Mouse (Mus musculus) MEL (cell line): Measurements from ENCODE around the gene Col25a1. TPM values are rescaled to one million over a fixed set of nuclear protein-coding genes. Genes with fewer than 3 reads are reported as not detected.

Source experiments
- DNase-seq: peaks from one replicate; pipeline ENCODE4 v3.0.0; 2011; ENCODE audit warnings: low read depth, low spot score
- H3K27ac ChIP-seq: 2 replicates; pipeline ENCODE4 v1.5.1; 2012; ENCODE audit warnings: low read depth, mild to moderate bottlenecking, control low read depth, low read length, moderate library complexity; ENCODE audit not compliant: control insufficient read depth
- H3K27me3 ChIP-seq, 2 experiments: fragments of 150-350 bp in 1 of 2; sonication (generic) in 1 of 2; 2 replicates each; pipeline ENCODE4 v1.6.1; 2012; ENCODE audit warnings: low read length in 2 of 2, mild to moderate bottlenecking in 2 of 2, improper control_type of control experiment in 1 of 2, moderate library complexity in 1 of 2; ENCODE audit not compliant: insufficient read depth in 2 of 2, control insufficient read depth in 1 of 2
- H3K36me3 ChIP-seq, 2 experiments: 2 replicates each; pipeline ENCODE4 v1.6.1; 2012 to 2014; ENCODE audit warnings: low read length in 2 of 2, improper control_type of control experiment in 1 of 2, inconsistent platforms in 1 of 2, mild to moderate bottlenecking in 1 of 2; ENCODE audit not compliant: insufficient read depth in 2 of 2, control insufficient read depth in 1 of 2
- H3K4me1 ChIP-seq, 2 experiments: fragments of 150-350 bp in 1 of 2; sonication (generic) in 1 of 2; 2 replicates each; pipeline ENCODE4 v1.6.1; 2012; ENCODE audit warnings: low read length in 2 of 2, improper control_type of control experiment in 1 of 2, mild to moderate bottlenecking in 1 of 2; ENCODE audit not compliant: insufficient read depth in 2 of 2, control insufficient read depth in 1 of 2
- H3K4me3 ChIP-seq, 2 experiments: fragments of 150-350 bp in 1 of 2; sonication (generic) in 1 of 2; 2 replicates each; pipeline ENCODE4 v1.5.1; 2012; ENCODE audit warnings: low read depth in 2 of 2, low read length in 2 of 2, mild to moderate bottlenecking in 2 of 2, moderate library complexity in 2 of 2, control low read depth in 1 of 2, improper control_type of control experiment in 1 of 2; ENCODE audit not compliant: control insufficient read depth in 1 of 2, insufficient read depth in 1 of 2
- H3K79me2 ChIP-seq: 2 replicates; pipeline ENCODE4 v1.6.1; 2012; ENCODE audit warnings: mild to moderate bottlenecking, low read length, moderate library complexity; ENCODE audit not compliant: control insufficient read depth, poor library complexity, insufficient read depth
- H3K9ac ChIP-seq: 2 replicates; pipeline ENCODE4 v1.6.1; 2012; ENCODE audit warnings: low read depth, mild to moderate bottlenecking, control low read depth, low read length, moderate library complexity; ENCODE audit not compliant: control insufficient read depth, poor library complexity, severe bottlenecking
- H3K9me3 ChIP-seq: fragments of 150-350 bp; sonication (generic); replicated peaks from 2 replicates; pipeline ENCODE4 v1.6.1; 2012; ENCODE audit warnings: mild to moderate bottlenecking, low read length, improper control_type of control experiment, moderate library complexity; ENCODE audit not compliant: insufficient read depth
- BHLHE40 ChIP-seq: IDR thresholded peaks from 2 replicates; pipeline ENCODE4 v1.6.1; 2012; ENCODE audit warnings: low read depth, mild to moderate bottlenecking, inconsistent platforms, low read length, improper control_type of control experiment, borderline replicate concordance
- CHD2 ChIP-seq: IDR thresholded peaks from 2 replicates; pipeline ENCODE4 v1.6.1; 2011; ENCODE audit warnings: low read length, improper control_type of control experiment
- CTCF ChIP-seq, 3 experiments: IDR thresholded peaks in 2 of 3; conservative IDR thresholded peaks in 1 of 3; 2 replicates each; pipeline ENCODE4 v1.5.1; 2011 to 2012; ENCODE audit warnings: low read length in 3 of 3, low read depth in 2 of 3, mild to moderate bottlenecking in 2 of 3, improper control_type of control experiment in 1 of 3, inconsistent platforms in 1 of 3, mixed read lengths in 1 of 3, moderate library complexity in 1 of 3; ENCODE audit not compliant: control insufficient read depth in 1 of 3, insufficient read depth in 1 of 3, poor library complexity in 1 of 3, severe bottlenecking in 1 of 3
- E2F4 ChIP-seq: IDR thresholded peaks from 2 replicates; pipeline ENCODE4 v1.6.1; 2011; ENCODE audit warnings: low read depth, low read length, improper control_type of control experiment, borderline replicate concordance
- ELF1 ChIP-seq: IDR thresholded peaks from 2 replicates; pipeline ENCODE4 v1.6.1; 2014; ENCODE audit warnings: low read depth, mild to moderate bottlenecking, inconsistent platforms, low read length, improper control_type of control experiment, moderate library complexity
- EP300 ChIP-seq, 2 experiments: IDR thresholded peaks; 2 replicates each; pipeline ENCODE4 v1.6.1; 2011; ENCODE audit warnings: improper control_type of control experiment in 2 of 2, low read length in 2 of 2, low read depth in 1 of 2, mild to moderate bottlenecking in 1 of 2
- ETS1 ChIP-seq: IDR thresholded peaks from 2 replicates; pipeline ENCODE4 v1.6.1; 2012; ENCODE audit warnings: low read depth, mild to moderate bottlenecking, inconsistent platforms, low read length, improper control_type of control experiment, moderate library complexity
- GABPA ChIP-seq: IDR thresholded peaks from 2 replicates; pipeline ENCODE4 v1.6.1; 2012; ENCODE audit warnings: low read depth, mild to moderate bottlenecking, inconsistent platforms, low read length, improper control_type of control experiment, moderate library complexity
- JUND ChIP-seq: IDR thresholded peaks from 2 replicates; pipeline ENCODE4 v1.6.1; 2011; ENCODE audit warnings: low read depth, mild to moderate bottlenecking, improper control_type of control experiment, low read length
- MAFK ChIP-seq: IDR thresholded peaks from 2 replicates; pipeline ENCODE4 v1.6.1; 2011; ENCODE audit warnings: low read depth, mild to moderate bottlenecking, low read length, improper control_type of control experiment, borderline replicate concordance
- MAZ ChIP-seq: IDR thresholded peaks from 2 replicates; pipeline ENCODE4 v1.6.1; 2012; ENCODE audit warnings: low read depth, mild to moderate bottlenecking, inconsistent platforms, low read length, improper control_type of control experiment
- MYB ChIP-seq: IDR thresholded peaks from 2 replicates; pipeline ENCODE4 v1.6.1; 2011; ENCODE audit warnings: mild to moderate bottlenecking, low read depth, low read length, improper control_type of control experiment
- NELFE ChIP-seq: IDR thresholded peaks from 2 replicates; pipeline ENCODE4 v1.6.1; 2011; ENCODE audit warnings: low read depth, low read length, improper control_type of control experiment
- NRF1 ChIP-seq: IDR thresholded peaks from 2 replicates; pipeline ENCODE4 v1.6.1; 2014; ENCODE audit warnings: low read depth, mild to moderate bottlenecking, inconsistent platforms, low read length, improper control_type of control experiment, moderate library complexity; ENCODE audit not compliant: poor library complexity, insufficient read depth, severe bottlenecking
- POLR2A ChIP-seq, 2 experiments: IDR thresholded peaks; 2 replicates each; pipeline ENCODE4 v1.6.1; 2011 to 2012; ENCODE audit warnings: low read length in 2 of 2, mild to moderate bottlenecking in 2 of 2, control low read depth in 1 of 2, improper control_type of control experiment in 1 of 2, low read depth in 1 of 2, moderate library complexity in 1 of 2; ENCODE audit not compliant: control insufficient read depth in 1 of 2, insufficient read depth in 1 of 2, poor library complexity in 1 of 2
- POLR2AphosphoS2 ChIP-seq: IDR thresholded peaks from 2 replicates; pipeline ENCODE4 v1.6.1; 2011; ENCODE audit warnings: low read length, improper control_type of control experiment
- POLR2AphosphoS5 ChIP-seq: IDR thresholded peaks from 2 replicates; pipeline ENCODE4 v1.6.1; 2012; ENCODE audit warnings: low read depth, borderline replicate concordance, mild to moderate bottlenecking, inconsistent platforms, low read length, moderate library complexity, mixed read lengths
- SMC3 ChIP-seq: IDR thresholded peaks from 2 replicates; pipeline ENCODE4 v1.6.1; 2011; ENCODE audit warnings: low read depth, low read length, improper control_type of control experiment
- TAL1 ChIP-seq: IDR thresholded peaks from 2 replicates; pipeline ENCODE4 v1.6.1; 2012; ENCODE audit warnings: mild to moderate bottlenecking, inconsistent platforms, low read length, moderate library complexity, mixed read lengths
- TBP ChIP-seq: IDR thresholded peaks from 2 replicates; pipeline ENCODE4 v1.8.0; 2011; ENCODE audit warnings: low read depth, low read length, improper control_type of control experiment
- TCF12 ChIP-seq: IDR thresholded peaks from 2 replicates; pipeline ENCODE4 v1.6.1; 2014; ENCODE audit warnings: low read depth, mild to moderate bottlenecking, inconsistent platforms, low read length, improper control_type of control experiment, moderate library complexity
- UBTF ChIP-seq: IDR thresholded peaks from 2 replicates; pipeline ENCODE4 v1.6.1; 2012; ENCODE audit warnings: low read depth, mild to moderate bottlenecking, inconsistent platforms, low read length, improper control_type of control experiment, moderate library complexity, borderline replicate concordance; ENCODE audit not compliant: insufficient read depth
- USF1 ChIP-seq: IDR thresholded peaks from 2 replicates; pipeline ENCODE4 v1.6.1; 2014; ENCODE audit warnings: low read depth, mild to moderate bottlenecking, inconsistent platforms, low read length, improper control_type of control experiment, moderate library complexity
- ZC3H11A ChIP-seq: IDR thresholded peaks from 2 replicates; pipeline ENCODE4 v1.6.1; 2012; ENCODE audit warnings: low read depth, mild to moderate bottlenecking, inconsistent platforms, low read length, improper control_type of control experiment
- ZMIZ1 ChIP-seq: IDR thresholded peaks from 2 replicates; pipeline ENCODE4 v1.6.1; 2012; ENCODE audit warnings: low read depth, mild to moderate bottlenecking, inconsistent platforms, low read length, improper control_type of control experiment, moderate library complexity
- ZNF384 ChIP-seq: IDR thresholded peaks from 2 replicates; pipeline ENCODE4 v1.6.1; 2012; ENCODE audit warnings: low read depth, mild to moderate bottlenecking, inconsistent platforms, low read length, improper control_type of control experiment
- polyA plus RNA-seq, 2 experiments: library from polyadenylated mRNA; stranded (reverse) in 1 of 2; unstranded in 1 of 2; fragments of >175 nt in 1 of 2; fragments of >200 nt in 1 of 2; gene quantifications; 2 replicates each; pipeline versions ENCODE4 v1.2.1 to v1.2.4; 2012; ENCODE audit warnings: low replicate concordance in 2 of 2, low read depth in 1 of 2; ENCODE audit not compliant: insufficient read length in 2 of 2, insufficient read depth in 1 of 2, missing spikeins in 1 of 2
- total RNA-seq: library from RNA; depleted of rRNA; stranded (reverse); fragments of 300-350 nt; gene quantifications from 2 replicates; pipeline ENCODE4 v1.2.3, GENCODE M21; 2012

The Col25a1 gene
- total and polyA plus RNA-seq, 3 experiments: not detected

DNA sequence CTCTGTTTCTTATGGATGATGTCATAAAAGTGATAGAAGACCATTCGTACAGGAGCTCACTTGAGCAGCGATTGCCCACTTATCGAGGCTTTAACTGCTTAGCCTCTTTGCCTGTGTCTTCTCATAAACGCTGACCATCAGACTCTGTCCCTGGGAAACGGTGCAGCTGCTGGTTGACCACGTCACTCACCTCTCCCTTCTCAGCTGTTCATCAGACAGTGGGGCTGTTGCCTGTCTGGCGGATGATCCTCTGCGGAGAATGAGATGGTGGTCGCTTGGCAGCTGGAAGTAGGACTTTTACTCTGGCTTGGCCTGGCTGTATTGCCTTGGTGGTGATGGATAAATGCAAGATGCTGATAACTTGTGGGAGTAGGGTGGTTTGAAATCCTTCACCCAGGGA, 96.9 kb downstream of the Col25a1 start:
- H3K27ac ChIP-seq: no peak overlapping the region
- DNase-seq: no peak
- H3K4me1 ChIP-seq: no peaks in the 10 kb centered on the region
- no peak overlapping the region for H3K9ac ChIP-seq
- no peak overlapping the region for H3K4me3 ChIP-seq
- no peaks in the 10 kb centered on the region for H3K36me3 ChIP-seq
- H3K79me2 ChIP-seq: no peaks in the 10 kb centered on the region
- TF ChIP-seq POLR2AphosphoS2: no peak
- no peak for TF ChIP-seq MAZ
- no peak for TF ChIP-seq EP300 (IDR thresholded peaks at IDR 0.05; ENCODE audit: low read depth in 1 of 2, low read length in 2 of 2)
- no peak for TF ChIP-seq USF1
- TF ChIP-seq TCF12: no peak
- H3K9me3 ChIP-seq: no peaks in the 10 kb centered on the region
- H3K27me3 ChIP-seq: no peaks in the 10 kb centered on the region

DNA sequence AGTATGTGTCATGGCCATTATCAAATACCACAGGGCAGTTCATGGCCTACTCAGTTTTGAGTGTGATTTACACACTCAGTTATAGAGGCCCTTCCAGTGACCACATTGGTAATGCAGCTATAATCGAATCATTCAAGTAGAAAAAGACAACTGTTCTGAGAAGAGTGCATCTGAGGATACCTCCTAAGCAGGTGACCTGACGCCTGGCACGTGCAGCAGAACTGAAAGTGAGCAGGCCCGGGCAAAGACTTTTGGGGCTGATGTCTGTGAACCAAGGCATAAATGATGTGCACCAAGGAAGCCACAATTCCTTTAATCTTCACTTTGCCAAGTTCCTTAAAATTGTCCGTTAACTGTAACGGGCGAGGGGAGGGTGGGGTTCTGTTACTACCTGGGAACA, 101.6 kb downstream of the Col25a1 start:
- Histone ChIP-seq H3K9ac (no peak overlapping the region), H3K4me1 (no peaks in the 10 kb centered on the region), H3K36me3 (no peaks in the 10 kb centered on the region), H3K27ac (no peak overlapping the region), H3K4me3 (no peak overlapping the region), H3K9me3 (no peaks in the 10 kb centered on the region), H3K79me2 (no peaks in the 10 kb centered on the region), H3K27me3 (no peaks in the 10 kb centered on the region)
- DNase-seq: no peak
- TF ChIP-seq ETS1 (no peak), ZMIZ1 (no peak), BHLHE40 (no peak), UBTF (no peak), USF1 (no peak), NRF1 (no peak), CTCF (IDR thresholded peaks at IDR 0.05 in 2 of 3, conservative IDR thresholded peaks at IDR 0.05 in 1 of 3; ENCODE audit: control insufficient read depth in 1 of 3, insufficient read depth in 1 of 3, low read depth in 2 of 3, low read length in 3 of 3, poor library complexity in 1 of 3, severe bottlenecking in 1 of 3) (no peak), JUND (no peak), SMC3 (no peak), TBP (no peak), EP300 (IDR thresholded peaks at IDR 0.05; ENCODE audit: low read depth in 1 of 2, low read length in 2 of 2) (no peak), NELFE (no peak), POLR2AphosphoS5 (no peak)

DNA sequence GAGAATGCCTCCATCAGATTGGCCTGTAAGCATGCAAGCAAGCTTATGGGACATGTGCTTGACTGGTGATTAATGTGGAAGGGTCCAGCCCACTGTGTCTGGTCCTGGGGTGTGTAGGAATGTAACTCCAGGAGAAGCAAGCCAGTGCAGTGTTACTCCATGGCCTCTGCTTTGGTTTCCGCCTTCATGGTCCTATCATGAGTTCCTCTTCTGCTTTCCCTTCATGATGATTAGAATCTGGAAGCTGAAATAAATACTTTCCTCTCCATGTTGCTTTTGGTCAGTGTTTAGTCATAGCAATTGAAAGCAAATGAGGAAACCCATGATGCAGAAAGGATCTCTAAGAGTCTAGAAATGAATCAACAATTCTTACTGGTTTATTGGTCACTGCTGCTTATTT, 103.9 kb downstream of the Col25a1 start:
- DNase-seq: no peak
- Histone ChIP-seq H3K79me2 (no peaks in the 10 kb centered on the region), H3K9ac (no peak overlapping the region), H3K4me1 (no peaks in the 10 kb centered on the region), H3K4me3 (no peak overlapping the region), H3K9me3 (no peaks in the 10 kb centered on the region), H3K27ac (no peak overlapping the region), H3K27me3 (no peaks in the 10 kb centered on the region), H3K36me3 (no peaks in the 10 kb centered on the region)
- TF ChIP-seq UBTF (no peak), E2F4 (no peak), ELF1 (no peak), MYB (no peak), BHLHE40 (no peak), ZC3H11A (no peak), TAL1 (no peak), MAZ (no peak), ZNF384 (no peak), EP300 (IDR thresholded peaks at IDR 0.05; ENCODE audit: low read depth in 1 of 2, low read length in 2 of 2) (no peak), POLR2A (IDR thresholded peaks at IDR 0.05; ENCODE audit: control insufficient read depth in 1 of 2, insufficient read depth in 1 of 2, low read depth in 1 of 2, low read length in 2 of 2, poor library complexity in 1 of 2) (no peak), POLR2AphosphoS5 (no peak), GABPA (no peak), CTCF (IDR thresholded peaks at IDR 0.05 in 2 of 3, conservative IDR thresholded peaks at IDR 0.05 in 1 of 3; ENCODE audit: control insufficient read depth in 1 of 3, insufficient read depth in 1 of 3, low read depth in 2 of 3, low read length in 3 of 3, poor library complexity in 1 of 3, severe bottlenecking in 1 of 3) (no peak), CHD2 (no peak), MAFK (no peak)
